Mouse (Mus musculus) liver, adult (tissue): ENCODE results near the gene Tmem72.

Source experiments
- GATA4 ChIP-seq: IDR thresholded peaks from 2 replicates; pipeline ENCODE4 v1.6.1; 2014; ENCODE audit warnings: mild to moderate bottlenecking, low read length; ENCODE audit not compliant: insufficient replicate concordance

Gene Tmem72

GRCm38 (mm10) chr6:116716666-116717065 is at the start of gene Tmem72:
TSS of gene Tmem72 (minus strand) at chr6:116716913.
- no peak for TF ChIP-seq GATA4

DNA sequence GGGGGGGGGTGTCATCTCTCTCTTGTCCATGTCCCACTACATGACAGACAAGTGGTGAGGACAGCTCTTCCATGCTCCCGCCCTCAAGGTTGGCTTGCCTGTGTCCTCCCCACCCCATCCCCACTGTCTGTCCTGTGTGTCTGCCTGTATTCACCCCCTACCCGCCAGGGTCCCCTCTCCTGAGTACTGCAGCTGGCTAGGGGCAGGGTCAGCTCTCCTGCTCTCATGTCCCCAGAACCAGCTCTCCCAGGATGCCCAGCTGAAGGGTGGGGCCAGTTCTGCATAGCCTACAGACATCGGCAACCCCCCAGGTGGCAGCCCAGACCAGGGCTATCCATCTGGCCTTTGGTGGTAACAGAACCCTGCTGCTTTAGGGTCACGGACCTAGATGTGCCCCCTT is 47.8 kb upstream of the Tmem72 start:
- no peak for TF ChIP-seq GATA4

GRCm38 (mm10) chr6:116762333-116762732 is 45.6 kb upstream of the Tmem72 start:
- no peak for TF ChIP-seq GATA4

DNA sequence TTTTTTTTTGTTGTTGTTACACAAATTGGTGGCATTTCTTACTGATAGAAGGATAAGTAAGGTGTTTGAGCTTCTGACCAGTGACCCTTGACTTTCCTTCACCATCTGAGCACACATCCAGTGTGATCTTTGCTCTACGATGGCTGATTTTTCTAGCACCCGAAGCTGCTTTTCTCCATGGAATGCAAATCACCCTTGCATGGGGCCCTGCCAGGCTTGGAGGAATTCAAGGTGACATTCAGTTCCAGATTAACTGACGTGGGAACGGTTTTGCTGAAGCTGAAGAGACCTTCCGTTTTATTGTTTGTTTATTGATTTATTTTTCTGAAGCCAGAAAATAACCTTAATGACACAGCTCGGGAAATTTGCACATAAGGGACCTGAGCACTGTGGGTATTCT is 43.5 kb upstream of the Tmem72 start:
- no peak for TF ChIP-seq GATA4

DNA sequence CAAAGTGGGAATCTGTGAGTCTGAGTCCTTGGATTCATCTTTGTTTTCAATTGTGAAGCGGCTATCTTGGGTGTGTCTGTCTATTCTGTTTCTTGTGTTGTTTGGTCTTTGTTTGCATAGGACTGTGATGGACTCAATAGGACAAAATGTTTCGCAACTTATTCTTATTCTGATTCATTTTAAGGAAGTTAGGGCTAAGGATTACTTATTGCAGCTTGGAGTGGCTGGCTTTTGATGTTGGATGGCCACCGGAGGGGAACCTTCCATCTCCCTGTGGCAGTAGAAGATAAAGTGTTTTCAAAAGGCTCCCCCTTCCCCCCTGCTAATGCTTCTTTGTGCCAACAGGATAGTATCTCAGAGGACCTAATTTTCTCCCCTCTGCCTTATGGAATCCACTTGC is 39.7 kb upstream of the Tmem72 start:
- TF ChIP-seq GATA4, result no peak

GRCm38 (mm10) chr6:116738046-116738445 is 21.3 kb upstream of the Tmem72 start:
- TF ChIP-seq GATA4, result no peak

- no peak for TF ChIP-seq GATA4
Measured at GRCm38 (mm10) chr6:116735361-116735760, 18.6 kb upstream of the Tmem72 start.

DNA sequence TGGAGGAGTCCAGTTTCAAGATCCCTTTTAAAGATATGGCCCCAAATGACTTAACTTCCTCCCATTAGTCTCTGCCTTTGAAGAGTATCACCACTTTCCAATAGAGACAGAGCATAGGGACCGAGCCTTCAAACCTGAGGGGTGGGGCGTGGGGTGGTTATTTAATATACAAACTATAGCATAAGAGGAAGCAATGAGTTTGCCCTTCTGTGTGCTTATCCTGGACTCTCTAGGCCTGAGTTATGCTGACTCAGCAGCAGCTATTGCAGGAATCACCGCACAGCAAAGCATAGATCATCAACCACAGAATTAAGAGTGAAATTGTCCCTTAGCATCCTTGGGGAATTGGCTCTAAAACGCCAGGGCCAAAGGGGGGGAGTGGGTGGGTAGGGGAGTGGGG is 16.9 kb upstream of the Tmem72 start:
- TF ChIP-seq GATA4, result no peak

- TF ChIP-seq GATA4, result no peak
Measured at GRCm38 (mm10) chr6:116724489-116725160, 7.9 kb upstream of the Tmem72 start.

- TF ChIP-seq GATA4, result no peak
Measured at GRCm38 (mm10) chr6:116718920-116719319, 2.2 kb upstream of the Tmem72 start.

- no peak for TF ChIP-seq GATA4
Measured at GRCm38 (mm10) chr6:116718361-116718760, 1.6 kb upstream of the Tmem72 start.

DNA sequence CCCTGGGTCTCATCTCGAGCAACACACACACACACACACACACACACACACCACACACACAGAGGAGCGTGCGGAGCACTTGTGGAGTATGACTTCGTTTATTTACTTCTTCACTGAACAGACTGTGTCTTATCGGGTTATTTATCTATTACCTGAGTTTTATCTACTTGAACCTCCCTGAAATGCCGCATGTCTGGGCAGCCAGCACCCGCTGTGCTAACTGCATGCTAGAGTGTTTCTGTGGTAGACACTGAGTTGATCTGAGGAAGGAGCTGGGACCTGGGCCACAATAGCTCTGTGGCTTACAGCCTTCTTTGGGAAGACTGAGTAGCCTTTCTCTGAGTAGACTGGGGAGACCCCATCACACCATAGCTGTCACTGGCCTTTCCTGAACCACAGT is 1.1 kb upstream of the Tmem72 start:
- TF ChIP-seq GATA4, result no peak

- TF ChIP-seq GATA4, result no peak
Measured at GRCm38 (mm10) chr6:116715166-116715565, 1.5 kb downstream of the Tmem72 start.

- TF ChIP-seq GATA4, result no peak
Measured at GRCm38 (mm10) chr6:116714576-116714975, 2.1 kb downstream of the Tmem72 start.

GRCm38 (mm10) chr6:116713966-116714365 is 2.7 kb downstream of the Tmem72 start:
- no peak for TF ChIP-seq GATA4

- TF ChIP-seq GATA4, result no peak
Measured at GRCm38 (mm10) chr6:116712503-116712902, 4.2 kb downstream of the Tmem72 start.

DNA sequence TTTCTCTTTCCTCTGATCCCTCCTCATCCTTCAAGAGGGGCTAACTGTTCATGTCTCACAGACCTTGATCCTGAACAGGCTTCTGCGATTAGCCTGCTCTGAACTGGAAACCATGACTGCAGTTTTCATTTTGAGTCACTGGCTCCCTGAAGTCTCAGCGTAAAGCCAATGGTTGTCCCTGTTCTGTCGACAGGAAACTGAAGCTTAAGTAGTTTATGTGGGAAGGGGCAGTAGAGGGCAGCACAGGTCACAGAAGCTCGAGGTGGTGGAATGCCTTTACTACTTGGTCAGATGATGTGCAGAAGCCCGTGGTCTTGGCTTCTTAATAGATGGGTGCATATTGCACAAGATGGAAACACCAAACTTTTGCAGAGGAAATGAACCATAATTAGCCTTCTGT is 4.7 kb downstream of the Tmem72 start:
- no peak for TF ChIP-seq GATA4
